Mouse (Mus musculus) right cerebral cortex, postnatal 25 days (tissue): ENCODE results near the gene Ahrr.

Experiments
- DNase-seq: peaks from one replicate; pipeline ENCODE4 v3.0.0; 2022

Gene Ahrr

DNA sequence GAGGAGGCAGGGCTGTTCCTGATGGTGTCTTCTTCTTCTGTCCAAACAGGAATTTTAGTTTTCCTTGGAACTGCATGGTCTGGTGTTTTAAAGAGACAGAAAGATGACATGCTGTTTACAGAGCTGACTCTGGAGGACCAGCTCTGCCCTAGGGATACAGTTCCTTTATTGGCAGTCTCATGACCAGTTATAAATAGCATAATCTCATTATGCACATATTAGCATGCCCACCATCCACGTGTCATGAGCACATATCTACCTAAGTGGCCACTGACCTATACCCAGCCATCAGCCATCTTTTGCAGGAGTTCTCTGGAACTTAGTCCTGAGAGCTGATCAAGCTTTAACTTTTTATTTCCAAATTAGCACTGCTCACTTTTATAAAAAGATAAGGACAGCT is 71.5 kb downstream of the Ahrr start:
- DNase-seq, result no peak

DNA sequence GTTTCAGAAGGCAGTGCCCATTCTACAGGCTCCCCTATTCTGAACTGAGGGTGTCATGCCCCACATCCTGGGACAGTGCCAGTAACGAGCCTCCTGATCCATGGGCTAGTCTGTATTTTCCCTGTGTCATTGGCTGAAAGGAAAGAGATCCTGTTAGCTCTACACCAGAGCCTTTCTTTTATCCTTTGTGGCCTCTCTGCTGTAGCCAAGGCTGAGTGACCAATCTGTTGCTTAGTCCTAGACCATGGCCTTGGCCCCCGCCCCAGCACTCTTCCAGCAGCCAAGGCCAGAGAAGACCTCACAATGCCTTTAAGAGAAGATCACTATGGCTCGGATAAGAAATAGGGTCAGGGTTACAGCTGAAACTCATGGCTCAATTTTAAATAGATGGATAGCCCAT is 73.7 kb downstream of the Ahrr start:
- no peak for DNase-seq

DNA sequence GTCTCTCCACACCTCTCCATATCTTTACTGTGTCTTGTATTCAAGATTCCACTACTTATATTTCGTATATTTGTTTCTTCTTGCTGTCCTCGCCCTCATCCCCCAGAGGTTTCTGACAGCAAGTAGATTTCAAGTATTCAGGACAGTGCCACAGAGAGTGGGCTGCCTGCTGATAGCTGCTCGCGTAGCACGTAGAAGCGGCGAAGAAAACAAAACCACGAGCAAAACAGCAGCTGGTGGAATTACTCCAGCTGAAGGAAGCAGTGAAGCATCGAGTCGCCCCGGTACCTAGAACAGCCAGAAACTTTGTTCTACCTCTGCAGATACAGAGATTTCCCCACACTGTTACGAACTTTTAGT is 83.2 kb downstream of the Ahrr start:
- no peak for DNase-seq

DNA sequence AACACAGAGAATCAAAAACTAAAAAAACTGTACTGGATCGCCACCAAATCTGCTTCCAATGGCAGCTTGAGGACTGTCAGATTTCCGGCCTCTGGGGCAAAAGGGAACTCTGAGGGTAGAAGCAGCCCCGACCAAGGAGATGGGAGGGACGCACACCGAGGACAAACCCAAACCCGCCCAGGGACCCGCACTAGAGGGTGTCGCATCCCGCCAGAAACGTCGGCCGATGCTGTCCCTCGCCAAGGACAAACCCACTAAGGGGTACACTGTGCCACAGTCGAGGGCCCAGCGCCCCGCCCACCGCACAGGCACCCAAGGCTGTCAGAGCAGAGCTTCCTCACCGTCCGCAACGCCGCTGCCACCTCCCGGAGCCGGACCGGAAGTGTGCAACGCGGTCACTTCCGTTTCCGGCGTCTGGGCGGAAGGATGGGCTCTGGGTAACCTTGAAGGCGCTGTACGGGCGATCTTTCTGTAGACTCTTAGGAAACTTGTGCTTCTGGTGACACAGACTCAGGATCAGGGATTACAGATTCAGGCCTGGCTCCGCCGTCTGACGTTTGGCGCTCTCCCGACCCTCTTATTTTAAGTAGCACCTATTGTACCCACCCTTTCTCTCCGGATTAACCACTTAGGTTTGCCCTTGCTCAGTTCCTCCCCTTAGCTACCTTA is 83.7 kb downstream of the Ahrr start, which contains the start of gene Exoc3:
TSS of gene Exoc3 (minus strand) at position 416 of the 669 bp plus-strand sequence.
- peak; percentile 93 for DNase-seq

DNA sequence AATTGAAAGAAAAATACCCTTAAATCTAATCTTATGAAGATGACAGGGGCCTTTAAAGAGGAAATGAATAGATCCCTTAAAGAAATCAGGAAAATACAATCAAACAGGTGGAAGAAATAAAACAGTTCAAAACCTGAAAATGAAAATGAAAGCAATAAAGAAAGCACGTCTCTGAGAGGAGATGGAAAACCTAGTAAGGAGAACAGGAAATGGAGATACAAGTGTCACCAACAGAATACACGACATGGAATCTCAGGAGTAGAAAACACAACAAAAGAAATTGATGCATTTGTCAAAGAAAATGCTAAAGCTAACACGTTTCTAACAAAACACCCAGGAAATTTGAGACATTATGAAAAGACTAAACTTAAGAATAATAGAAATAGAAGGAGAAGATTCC is 95.7 kb downstream of the Ahrr start:
- DNase-seq, result no peak

DNA sequence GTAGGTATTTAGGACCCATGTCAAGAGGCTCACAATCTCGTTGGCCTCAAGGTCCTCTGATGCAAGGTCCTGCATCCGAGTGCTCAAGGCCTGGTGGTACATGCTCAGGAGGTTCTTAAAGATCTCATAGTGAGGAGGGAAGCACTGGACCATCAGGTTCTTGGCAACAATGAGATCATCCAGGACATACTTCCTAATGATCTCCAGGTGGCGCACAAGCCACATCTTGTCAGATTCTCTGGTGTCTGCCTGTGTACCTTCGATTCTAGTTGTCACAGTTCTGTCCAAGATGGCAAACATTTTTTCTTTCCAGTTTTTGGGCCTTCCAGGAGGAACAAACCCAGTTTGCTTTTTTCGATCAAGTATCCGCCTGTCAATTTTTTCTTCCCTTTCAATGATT is 99.5 kb downstream of the Ahrr start:
- DNase-seq, result no peak

DNA sequence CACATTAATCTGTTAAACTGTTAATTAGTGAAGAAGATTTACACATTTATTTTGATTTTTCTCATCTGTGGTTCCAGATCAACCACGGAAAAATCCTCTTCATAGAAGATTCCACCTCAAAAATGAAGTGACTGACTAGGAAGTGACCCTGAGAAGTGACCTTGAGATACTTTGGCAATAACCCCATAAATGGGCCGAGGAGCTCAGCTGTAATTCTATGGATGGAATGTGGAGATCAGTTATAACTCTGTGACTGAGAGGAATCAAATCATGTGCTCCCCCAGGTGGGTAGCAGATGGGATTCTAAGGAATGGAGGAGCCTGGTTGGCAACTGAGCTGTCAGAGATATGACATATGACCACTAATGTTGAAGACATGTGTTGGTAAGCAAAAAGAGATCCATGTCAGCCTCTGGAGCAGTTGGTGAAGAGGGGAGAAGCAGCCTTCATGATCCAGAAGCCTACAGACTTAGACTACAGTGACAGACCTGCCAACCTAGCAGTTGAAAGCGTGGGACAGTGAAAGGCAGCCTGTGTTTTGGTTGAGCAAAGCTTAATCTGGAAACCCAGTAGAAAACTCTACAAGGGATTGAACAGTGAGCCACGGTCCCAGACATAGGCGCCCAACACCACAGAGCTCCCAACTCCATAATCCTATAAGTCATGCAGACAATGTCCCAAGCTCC is 109.0 kb downstream of the Ahrr start:
- no peak for DNase-seq

DNA sequence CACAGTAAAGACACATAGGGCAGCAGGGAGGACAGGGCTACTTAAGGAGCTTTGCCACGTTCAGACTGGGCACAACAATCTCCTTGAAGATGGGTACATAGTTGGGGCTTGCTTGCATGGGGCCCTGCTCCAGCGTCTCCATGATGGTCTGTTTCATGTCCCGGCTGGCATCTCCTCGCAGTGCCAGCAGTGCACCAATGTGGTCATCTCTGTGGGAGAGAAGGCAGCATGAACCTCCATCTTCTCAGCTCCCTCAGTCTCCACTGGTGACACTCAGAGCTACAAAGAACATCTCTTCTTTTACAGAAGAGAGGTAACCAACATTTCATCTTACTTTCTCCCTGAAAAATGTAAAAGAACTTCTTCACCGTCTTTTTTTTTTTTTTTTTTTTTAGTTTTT is 120.1 kb downstream of the Ahrr start:
- no peak for DNase-seq

DNA sequence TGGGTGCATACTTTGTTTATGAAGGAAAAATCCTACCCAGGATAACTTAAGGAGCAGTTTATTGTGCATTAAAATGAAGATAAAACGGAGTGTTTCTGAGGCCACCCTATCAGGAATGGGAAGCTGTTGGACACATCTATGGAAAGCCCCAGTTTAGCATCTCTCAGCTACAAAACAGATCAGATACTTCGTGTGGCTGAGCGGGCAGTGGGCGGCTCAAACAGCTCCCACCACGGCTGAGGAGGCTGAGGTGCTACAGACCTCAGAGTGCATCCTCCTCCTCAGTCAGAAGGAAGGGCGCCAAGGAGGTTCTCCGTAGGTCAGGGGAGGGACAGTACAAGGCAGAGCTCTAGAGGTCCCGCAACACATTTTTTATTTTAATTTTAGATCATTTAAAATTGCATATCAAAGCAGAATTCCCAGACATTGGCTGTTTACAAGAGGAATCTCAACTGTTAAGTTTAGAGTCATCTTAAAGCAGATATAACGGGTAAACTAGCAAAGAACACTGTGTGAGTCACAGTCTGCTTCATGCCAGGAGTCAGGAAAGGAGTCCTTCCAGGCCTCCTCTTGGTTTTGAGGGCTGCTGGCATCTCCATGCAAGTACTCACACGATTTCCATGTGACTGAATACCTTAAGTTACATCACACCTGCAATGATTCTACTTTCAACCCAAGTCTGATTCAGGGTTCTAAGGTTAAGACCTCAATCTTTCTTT is 122.5 kb downstream of the Ahrr start:
- DNase-seq, result no peak

DNA sequence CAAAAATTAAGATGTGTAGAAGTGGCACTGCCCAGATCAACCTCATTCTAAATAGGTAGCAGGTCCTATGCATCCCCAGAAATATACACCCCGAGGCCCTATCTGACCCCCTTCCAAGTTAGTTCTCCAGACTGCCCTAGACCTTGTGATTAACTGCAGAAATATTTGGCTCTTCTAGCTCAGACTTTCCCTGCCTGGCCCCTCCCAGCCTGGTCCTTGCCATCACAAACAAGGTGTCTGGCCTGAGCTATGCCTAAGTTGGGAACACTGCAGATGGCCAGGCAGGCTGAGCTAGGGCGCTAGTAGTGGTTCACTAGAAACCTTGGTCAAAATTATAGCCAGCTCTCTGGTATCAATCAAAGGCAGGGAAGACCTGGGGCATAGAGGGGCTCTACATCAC is 124.6 kb downstream of the Ahrr start:
- DNase-seq, result no peak

DNA sequence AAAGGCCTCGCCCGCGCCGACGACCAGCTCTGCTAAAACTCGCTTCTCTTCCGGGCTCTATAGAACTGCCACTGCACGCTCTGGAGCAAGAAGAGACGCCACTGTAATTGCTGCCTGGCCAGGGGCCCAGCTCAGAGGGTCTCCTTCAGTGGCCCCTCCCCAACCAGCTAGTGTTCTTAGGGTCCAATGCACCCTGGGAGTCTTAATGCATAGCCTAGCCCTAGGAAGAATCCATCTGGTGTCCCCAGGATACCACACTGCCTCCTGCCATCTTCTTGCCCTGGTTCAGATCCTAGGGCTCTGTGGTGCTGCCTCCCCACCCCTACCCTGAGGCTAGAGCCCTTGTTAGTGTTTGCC is 125.1 kb downstream of the Ahrr start:
- peak; percentile 7 for DNase-seq

DNA sequence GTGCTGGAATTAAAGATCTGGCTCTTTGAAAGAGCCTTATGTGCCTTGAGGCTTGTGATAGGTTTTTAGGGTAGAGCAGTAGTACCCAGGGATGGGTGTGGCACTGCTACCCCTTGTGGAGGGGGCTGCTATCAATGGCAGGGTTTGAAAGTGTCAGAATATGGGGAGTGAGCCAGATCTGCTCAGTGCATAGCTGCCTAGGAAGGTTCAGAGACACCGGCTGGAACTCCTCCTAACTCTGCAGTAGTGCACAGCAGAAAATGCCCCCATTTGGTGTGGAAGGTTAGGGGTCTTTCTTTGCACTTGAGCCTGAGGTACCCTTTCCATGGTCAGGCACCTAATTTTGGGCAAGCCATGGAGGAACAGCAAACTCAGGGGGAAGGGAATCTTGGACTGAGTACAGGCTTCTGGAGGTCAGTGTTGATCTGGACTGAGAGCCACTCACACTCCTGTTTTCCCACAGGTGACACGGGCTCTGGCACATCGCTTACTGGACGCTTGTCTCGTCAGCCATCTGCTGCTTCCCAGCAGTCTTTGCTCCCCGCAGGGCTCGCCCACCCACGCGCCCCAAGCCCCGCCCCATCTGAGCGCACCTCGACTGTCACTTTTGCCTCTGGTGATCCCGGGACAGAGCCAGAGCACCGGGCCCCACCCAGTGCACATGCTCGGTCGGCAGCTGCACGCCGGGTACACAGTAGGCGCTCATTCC is 125.6 kb downstream of the Ahrr start:
- DNase-seq, result peak; percentile 25
